ENCODE assay signal across 20 mouse cellular contexts in genomic region chr5:92411461-92412140, GRCm38 (mm10). TPM values are rescaled to one million over a fixed set of nuclear protein-coding genes. Genes with fewer than 3 reads are reported as not detected.
DNase-seq lines count a peak whose midpoint lies in the region; ATAC-seq and TF ChIP-seq lines count a peak whose summit lies in the region.
"Had no signal": no experiment of that assay in that cellular context is flagged by ENCODE, and none has a peak within 500 bp of the region (broad histone marks: within the 10 kb centered on the region; RNA-seq: fewer than 3 reads in every experiment).

No protein-coding gene starts in this region.

- H3K27ac ChIP-seq in gastrocnemius, adult 2 months, result peak overlapping the region; percentile 5; the same call in 1 of the 2 replicates
- H3K27ac ChIP-seq in kidney, embryonic 16.5 days (ENCODE audit: low read length), result no peak overlapping the region
- H3K27ac ChIP-seq: embryonic facial prominence, embryonic 15.5 days; hindbrain, embryonic 12.5 days had no signal

- 56% methylated on average over 7 of the region's 7 CpGs for WGBS in kidney, embryonic 16.5 days

- H3K4me3 ChIP-seq in gastrocnemius, adult 2 months, result no peak overlapping the region
- H3K4me3 ChIP-seq in kidney, embryonic 16.5 days (ENCODE audit: low read length), result no peak overlapping the region
- H3K4me3 ChIP-seq: embryonic facial prominence, embryonic 15.5 days; erythroblast, embryonic 14.5 days; hindbrain, embryonic 12.5 days had no signal

- intact Hi-C loops in gastrocnemius, adult 2 months (cut with DNase I), result no loop called here
- intact Hi-C loops in gastrocnemius, postnatal 14 days (cut with DNase I; ENCODE audit: low total_unique reads), result no loop called here

- no peaks in the 10 kb centered on the region for H3K27me3 ChIP-seq in kidney, embryonic 16.5 days (ENCODE audit: insufficient read depth, low read length)
- H3K27me3 ChIP-seq: embryonic facial prominence, embryonic 15.5 days; hindbrain, embryonic 12.5 days had no signal

- TF ChIP-seq CTCF in gastrocnemius, adult 2 months (IDR thresholded peaks at IDR 0.05), result no peak

- ATAC-seq in kidney, embryonic 16.5 days (ENCODE audit: low FRiP score, low TSS enrichment), result peak; percentile 35; the same call in 1 of the 2 replicates
- ATAC-seq in megakaryocyte progenitor cell, adult 5-6 weeks (replicated peaks; ENCODE audit: poor library complexity), result peak; percentile 64; the same call in 1 of the 2 replicates
- ATAC-seq: hindbrain, embryonic 16.5 days; inflammation-experienced regulatory T-cells, adult 6 months; intestine, postnatal 0 days had no signal

- H3K9ac ChIP-seq in kidney, embryonic 16.5 days (replicated peaks; ENCODE audit: low read length), result no peak overlapping the region
- H3K9ac ChIP-seq: embryonic facial prominence, embryonic 15.5 days; hindbrain, embryonic 12.5 days had no signal

- no peaks in the 10 kb centered on the region for H3K9me3 ChIP-seq in kidney, embryonic 16.5 days (ENCODE audit: low read length)
- H3K9me3 ChIP-seq: embryonic facial prominence, embryonic 15.5 days; hindbrain, embryonic 12.5 days had no signal

- DNase-seq in gastrocnemius, adult 2 months, result no peak
- no peak for DNase-seq in gastrocnemius, postnatal 14 days
- no peak for DNase-seq in kidney, postnatal 4 days
- DNase-seq in lung, postnatal 4 days, result no peak
- DNase-seq: adrenal gland, adult 2 months; adrenal gland, postnatal 25 days; cerebellum, adult 8-10 months; cerebellum, postnatal 14 days; embryo, embryonic 11 days; gastrocnemius, postnatal 25 days; heart, postnatal 36 days had no signal

- no peaks in the 10 kb centered on the region for H3K4me1 ChIP-seq in kidney, embryonic 16.5 days (ENCODE audit: insufficient read depth, low read length)
- H3K4me1 ChIP-seq: embryonic facial prominence, embryonic 15.5 days had no signal

- H3K4me2 ChIP-seq in kidney, embryonic 16.5 days (replicated peaks; ENCODE audit: low read depth, low read length), result no peak overlapping the region
- H3K4me2 ChIP-seq: embryonic facial prominence, embryonic 15.5 days; heart, embryonic 11.5 days; hindbrain, embryonic 12.5 days had no signal

- H3K36me3 ChIP-seq in kidney, embryonic 16.5 days (ENCODE audit: insufficient read depth, low read length), result peaks cover 19% of the 10 kb centered on the region

RNA-seq across cellular contexts. Expression of gene Nup54, which starts 23.4 kb away (rescaled TPM):
- 10 to 100 TPM in 1 of 2 experiments, 1 to 10 TPM in 1; 8.9 to 12.5 TPM for total RNA-seq in gastrocnemius, adult 2 months (2021)
- total RNA-seq in gastrocnemius, postnatal 14 days (2021), result 1 to 10 TPM; 8.9 to 9.9 TPM
- polyA plus RNA-seq in kidney, embryonic 16.5 days (2015; fragmentation: Nextera tagmentation; extraction: Ambion mirVana), result 54.1 and 54.4 TPM in 2 replicates
- total RNA-seq in megakaryocyte progenitor cell, adult 5-6 weeks (2015), result 78.1 and 96.0 TPM in 2 replicates
- 75.8 and 82.2 TPM in 2 replicates for total RNA-seq in megakaryocyte progenitor cell, adult 5-6 weeks (2017)

Comparison
In these comparisons a context has a peak if more than half of its experiments do, and no peak if none do; other contexts are left out.
1. RNA of gene Nup54, which starts 23.4 kb away (total RNA-seq): 75.8 to 96.0 TPM in megakaryocyte progenitor cell, adult 5-6 weeks; 8.9 to 12.5 TPM in gastrocnemius, adult 2 months and 8.9 to 9.9 TPM in gastrocnemius, postnatal 14 days; every median in the first group is over 4 times any median in the second.